Mouse (Mus musculus) liver, postnatal 0 days (tissue): Measurements from ENCODE around the gene Rims1. TPM values are rescaled to one million over a fixed set of nuclear protein-coding genes. Genes with fewer than 3 reads are reported as not detected.

ENCODE experiments used
- ATAC-seq: fragments of 200-750 bp; cut with Nextera tagmentation; 2 replicates; pipeline ENCODE4 v1.8.0; 2017; ENCODE audit warnings: mild to moderate bottlenecking, moderate library complexity
- DNase-seq: peaks from one replicate; pipeline ENCODE4 v3.0.0-alpha.2; 2016
- H3K27ac ChIP-seq: fragments of 300-500 bp; sonication (generic); 2 replicates; pipeline ENCODE4 v1.5.1; 2014; ENCODE audit warnings: antibody characterized with exemption, moderate library complexity, mild to moderate bottlenecking, low read depth
- H3K27me3 ChIP-seq: fragments of 300-500 bp; sonication (generic); 2 replicates; pipeline ENCODE4 v1.6.1; 2014; ENCODE audit warnings: low read length, control low read depth, mixed read lengths; ENCODE audit not compliant: insufficient read depth
- H3K36me3 ChIP-seq: fragments of 300-500 bp; sonication (generic); replicated peaks from 2 replicates; pipeline ENCODE4 v1.6.1; 2014; ENCODE audit warnings: mild to moderate bottlenecking, control low read depth, low read length, moderate library complexity, mixed read lengths; ENCODE audit not compliant: insufficient read depth
- H3K4me1 ChIP-seq: fragments of 300-500 bp; sonication (generic); 2 replicates; pipeline ENCODE4 v1.6.1; 2014; ENCODE audit warnings: antibody characterized with exemption, mild to moderate bottlenecking, control low read depth; ENCODE audit not compliant: insufficient read depth
- H3K4me2 ChIP-seq: fragments of 300-500 bp; sonication (generic); 2 replicates; pipeline ENCODE4 v1.6.1; 2014; ENCODE audit warnings: low read depth, mild to moderate bottlenecking, low read length, moderate library complexity, mixed read lengths
- H3K4me3 ChIP-seq: fragments of 300-500 bp; sonication (generic); 2 replicates; pipeline ENCODE4 v1.5.1; 2014; ENCODE audit warnings: low read depth, low read length
- H3K9ac ChIP-seq: fragments of 300-500 bp; sonication (generic); replicated peaks from 2 replicates; pipeline ENCODE4 v1.6.1; 2014; ENCODE audit warnings: mild to moderate bottlenecking, moderate library complexity
- H3K9me3 ChIP-seq: fragments of 300-500 bp; sonication (generic); 2 replicates; pipeline ENCODE4 v1.6.1; 2016; ENCODE audit warnings: mild to moderate bottlenecking, control low read depth, low read length, mixed read lengths
- CTCF ChIP-seq: sonication (generic); IDR thresholded peaks from 2 replicates; pipeline ENCODE4 v1.5.1; 2016; ENCODE audit warnings: antibody characterized with exemption, low read depth
- EP300 ChIP-seq: IDR thresholded peaks from 2 replicates; pipeline ENCODE4 v1.6.1; 2016; ENCODE audit warnings: antibody characterized with exemption, low read depth, mild to moderate bottlenecking
- WGBS: fragments of 180-500 bp; shearing (Covaris S2); extraction: QIAGEN DNeasy Blood & Tissue Kit; methylation state at CpG from one replicate; pipeline ENCODE4 v1.1.7; 2014; ENCODE audit not compliant: insufficient replicate concordance; 5-methylcytosine and 5-hydroxymethylcytosine counted together
- polyA plus RNA-seq: library from polyadenylated mRNA; unstranded; fragments of >200 nt; fragmentation: Nextera tagmentation; extraction: Ambion mirVana; gene quantifications from 2 replicates; pipeline ENCODE4 v1.2.1, GENCODE M21; 2015

Gene Rims1
- polyA plus RNA-seq, 1 experiment from 2014 or later, result not detected

DNA sequence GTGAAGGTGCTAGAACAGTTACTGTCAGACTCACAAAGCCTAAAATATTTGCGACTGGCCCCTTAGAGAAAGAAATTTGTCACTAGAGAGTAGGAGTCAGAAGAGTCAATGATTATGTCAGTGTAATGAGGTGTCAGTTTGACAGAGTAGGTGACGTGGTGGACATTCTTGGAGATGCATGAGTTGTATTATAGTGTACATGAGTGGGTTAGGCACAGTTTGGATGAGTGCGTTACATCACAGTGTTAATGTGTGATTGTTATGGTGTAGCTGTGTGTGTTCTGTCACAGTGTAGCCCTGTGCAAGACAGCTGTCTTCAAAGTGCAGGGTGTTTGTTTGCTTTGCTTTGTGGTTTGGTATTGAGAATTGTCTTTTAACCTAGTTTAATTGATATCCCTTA lies 226.3 kb downstream of the Rims1 start:
- H3K9me3 ChIP-seq, result no peaks in the 10 kb centered on the region
- H3K4me1 ChIP-seq, result no peaks in the 10 kb centered on the region
- H3K27me3 ChIP-seq, result no peaks in the 10 kb centered on the region
- TF ChIP-seq EP300 (no peak), CTCF (no peak)
- H3K4me3 ChIP-seq, result no peak overlapping the region
- WGBS, result 76% methylated on average over 3 of the region's 3 CpGs
- no peak overlapping the region for H3K9ac ChIP-seq
- no peak overlapping the region for H3K27ac ChIP-seq
- H3K4me2 ChIP-seq, result no peak overlapping the region
- ATAC-seq (no peak), DNase-seq (no peak)
- no peaks in the 10 kb centered on the region for H3K36me3 ChIP-seq

DNA sequence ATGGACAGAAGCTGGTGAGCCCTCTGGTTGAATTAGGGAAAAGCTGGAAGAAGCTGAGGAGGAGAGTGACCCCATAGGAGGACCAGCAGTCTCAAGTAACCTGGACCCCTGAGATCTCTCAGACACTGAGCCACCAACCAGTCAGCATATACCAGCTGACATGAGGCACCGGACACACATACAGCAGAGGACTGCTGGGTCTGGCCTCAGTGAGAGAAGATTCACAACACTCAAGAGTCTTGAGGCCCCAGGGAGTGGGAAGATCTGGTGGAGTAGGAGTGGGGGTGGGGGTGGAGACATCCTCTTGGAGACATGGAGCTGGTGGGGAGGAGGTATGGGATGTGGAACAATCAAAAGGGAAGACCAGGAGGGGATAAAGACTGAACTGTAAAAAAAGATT lies 233.1 kb downstream of the Rims1 start:
- H3K9ac ChIP-seq, result no peak overlapping the region
- TF ChIP-seq EP300, result no peak
- TF ChIP-seq CTCF, result no peak
- WGBS, result 85% methylated on average over 1 of the region's 1 CpGs
- no peak overlapping the region for H3K4me2 ChIP-seq
- ATAC-seq (no peak), DNase-seq (no peak)
- no peak overlapping the region for H3K4me3 ChIP-seq
- no peaks in the 10 kb centered on the region for H3K36me3 ChIP-seq
- no peaks in the 10 kb centered on the region for H3K9me3 ChIP-seq
- H3K27ac ChIP-seq, result no peak overlapping the region
- H3K27me3 ChIP-seq, result no peaks in the 10 kb centered on the region
- no peaks in the 10 kb centered on the region for H3K4me1 ChIP-seq

DNA sequence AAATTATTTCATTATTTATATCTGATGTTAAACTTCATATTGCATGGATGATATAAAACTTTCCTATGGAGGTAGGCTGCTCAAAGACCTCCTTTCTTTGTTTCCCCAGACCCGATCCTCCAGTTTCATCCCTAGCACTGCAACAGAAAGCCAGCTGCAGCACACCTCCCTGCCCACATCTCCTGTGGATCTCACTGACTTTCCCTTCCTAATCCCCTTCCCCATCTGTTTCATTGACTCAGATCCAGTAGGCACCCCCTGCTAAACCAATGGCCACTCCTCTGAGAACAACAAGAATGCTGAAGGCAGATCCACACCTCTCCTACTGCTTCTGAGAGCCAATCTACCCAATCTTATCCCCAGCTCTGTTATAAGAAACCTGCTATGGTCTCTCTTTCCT lies 259.5 kb downstream of the Rims1 start:
- ATAC-seq, result no peak
- WGBS, result 89% methylated on average over 1 of the region's 1 CpGs

DNA sequence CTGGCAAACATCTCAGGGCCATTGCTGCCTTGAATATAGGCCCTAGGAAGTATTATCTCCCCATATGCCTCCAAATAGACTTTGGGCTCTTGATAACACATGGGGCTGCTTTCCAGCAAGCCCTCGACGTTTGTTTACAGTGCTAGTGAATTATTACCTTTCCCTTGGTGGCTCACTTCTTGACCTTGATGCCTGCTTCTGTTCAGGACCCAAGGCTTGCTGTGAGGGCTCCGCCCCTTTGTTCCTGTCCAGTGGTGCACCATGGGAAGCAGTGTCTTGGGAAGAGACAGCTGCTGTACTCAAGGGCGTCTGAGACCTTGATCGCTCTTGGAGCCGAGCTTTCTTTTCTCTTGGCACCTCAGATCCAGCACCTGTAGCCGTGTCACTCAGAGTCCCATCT lies 267.7 kb downstream of the Rims1 start:
- Histone ChIP-seq H3K4me2 (no peak overlapping the region), H3K4me3 (no peak overlapping the region), H3K4me1 (no peaks in the 10 kb centered on the region), H3K9me3 (no peaks in the 10 kb centered on the region), H3K36me3 (no peaks in the 10 kb centered on the region), H3K27me3 (peaks cover 24% of the 10 kb centered on the region), H3K9ac (no peak overlapping the region), H3K27ac (no peak overlapping the region)
- DNase-seq, result no peak
- WGBS, result 54% methylated on average over 7 of the region's 7 CpGs
- no peak for ATAC-seq
- no peak for TF ChIP-seq EP300
- TF ChIP-seq CTCF, result no peak

More for the DNA sequence above, 259.5 kb downstream of the Rims1 start:
- Histone ChIP-seq H3K9ac (no peak overlapping the region), H3K4me2 (no peak overlapping the region), H3K27ac (no peak overlapping the region), H3K36me3 (no peaks in the 10 kb centered on the region), H3K4me1 (no peaks in the 10 kb centered on the region), H3K9me3 (no peaks in the 10 kb centered on the region), H3K27me3 (no peaks in the 10 kb centered on the region), H3K4me3 (no peak overlapping the region)
- no peak for DNase-seq
- TF ChIP-seq CTCF (no peak), EP300 (no peak)

DNA sequence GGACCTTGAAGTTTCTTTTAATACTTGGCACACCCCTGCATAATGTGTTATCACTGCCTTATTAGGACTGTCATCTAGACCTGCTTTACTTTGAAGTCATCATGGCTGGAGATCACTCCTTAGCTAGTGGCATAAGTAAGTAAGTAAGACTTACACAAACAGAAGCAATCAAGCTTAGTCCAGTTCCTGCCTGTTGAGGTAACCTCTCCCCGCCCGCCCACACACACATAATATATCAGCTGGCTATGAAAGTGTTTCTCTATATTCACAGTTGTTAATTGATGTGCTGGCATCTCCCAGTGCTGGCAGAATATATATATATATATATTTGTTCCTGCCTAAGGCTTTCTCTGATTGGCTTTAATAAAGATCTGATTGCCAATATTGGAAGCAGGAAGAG lies 269.0 kb downstream of the Rims1 start:
- 87% methylated on average over 2 of the region's 2 CpGs for WGBS
- no peak overlapping the region for H3K9ac ChIP-seq
- H3K4me2 ChIP-seq, result no peak overlapping the region
- ATAC-seq (no peak), DNase-seq (no peak)
- H3K36me3 ChIP-seq, result no peaks in the 10 kb centered on the region
- H3K4me1 ChIP-seq, result no peaks in the 10 kb centered on the region
- H3K4me3 ChIP-seq, result no peak overlapping the region
- H3K9me3 ChIP-seq, result no peaks in the 10 kb centered on the region
- TF ChIP-seq CTCF, result no peak
- TF ChIP-seq EP300, result no peak
- no peak overlapping the region for H3K27ac ChIP-seq
- H3K27me3 ChIP-seq, result peaks cover 28% of the 10 kb centered on the region

DNA sequence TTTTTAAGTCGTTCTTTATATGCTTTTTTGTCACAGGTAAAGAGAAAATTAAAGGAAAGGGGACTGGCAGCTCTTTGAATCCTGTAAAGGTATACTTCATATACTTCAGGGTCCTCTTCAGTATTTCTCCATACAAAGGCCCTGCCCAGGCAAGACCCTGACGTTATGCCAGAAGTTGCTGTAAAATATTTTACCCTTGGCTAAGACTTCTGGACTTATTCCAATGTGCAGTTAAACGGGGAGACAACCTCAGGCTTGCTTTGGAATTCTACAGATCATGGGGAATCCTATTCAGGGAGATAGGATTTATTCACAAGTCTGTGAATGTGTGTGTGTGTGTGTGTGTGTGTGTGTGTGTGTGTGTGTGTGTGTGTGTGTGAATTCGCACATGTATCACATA lies 270.7 kb downstream of the Rims1 start:
- H3K4me3 ChIP-seq, result no peak overlapping the region
- H3K27me3 ChIP-seq, result peaks cover 28% of the 10 kb centered on the region
- WGBS, result 43% methylated on average over 4 of the region's 4 CpGs
- no peak for DNase-seq
- no peak overlapping the region for H3K9ac ChIP-seq
- no peak overlapping the region for H3K4me2 ChIP-seq
- ATAC-seq, result no peak
- H3K36me3 ChIP-seq, result no peaks in the 10 kb centered on the region
- no peak overlapping the region for H3K27ac ChIP-seq
- no peak for TF ChIP-seq EP300
- no peak for TF ChIP-seq CTCF
- H3K9me3 ChIP-seq, result no peaks in the 10 kb centered on the region
- no peaks in the 10 kb centered on the region for H3K4me1 ChIP-seq
